Mouse (Mus musculus): Measurements from ENCODE around the gene Kansl1l.

Kansl1l gene

DNA sequence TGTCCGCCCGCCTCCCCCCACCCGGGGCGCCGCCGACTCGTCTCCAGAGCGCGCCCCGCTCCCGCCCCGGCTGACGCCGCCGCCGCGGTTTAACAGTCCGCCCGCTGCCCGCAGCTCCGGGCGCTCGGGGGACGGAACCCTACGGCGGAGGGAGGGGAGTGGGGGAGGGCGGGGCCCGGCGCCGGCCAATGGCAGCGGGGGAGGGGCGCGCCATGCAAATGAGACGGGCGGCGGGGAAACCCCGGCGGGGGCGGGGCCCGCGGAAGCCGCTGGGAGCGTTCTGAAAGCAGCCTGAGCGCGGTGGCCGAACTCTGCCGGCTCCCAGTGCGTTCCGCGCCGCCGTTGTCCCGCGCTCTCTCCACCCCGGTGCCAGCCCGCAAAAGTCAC, at the start of gene Kansl1l:
Gene Kansl1l, minus strand, starts transcription at position 110 of the 387 bp plus-strand sequence.
- DNase-seq (ENCODE audit: low spot score in 2 of 2), result peak; percentile 94 to 98

DNA sequence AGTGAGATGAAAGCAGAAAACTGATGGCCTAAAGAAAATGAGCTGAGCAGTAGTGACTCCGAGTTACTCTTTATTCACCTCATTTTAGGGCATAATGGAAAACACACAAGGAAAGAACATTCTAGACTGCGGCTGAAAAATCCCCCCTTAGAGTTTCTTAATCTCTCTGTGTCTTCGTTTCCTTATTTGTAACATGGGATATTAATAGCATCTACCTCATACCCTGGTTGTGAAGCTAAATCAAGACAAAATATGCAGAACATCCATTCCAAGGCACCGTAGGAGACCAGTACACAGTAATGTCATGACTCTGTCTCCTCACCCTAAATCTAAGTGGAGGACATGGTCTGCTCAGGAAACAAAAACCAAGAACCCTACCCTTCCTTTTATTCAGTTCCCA, 48.3 kb upstream of the Kansl1l start:
- no peak for DNase-seq (ENCODE audit: low spot score in 2 of 2)

DNA sequence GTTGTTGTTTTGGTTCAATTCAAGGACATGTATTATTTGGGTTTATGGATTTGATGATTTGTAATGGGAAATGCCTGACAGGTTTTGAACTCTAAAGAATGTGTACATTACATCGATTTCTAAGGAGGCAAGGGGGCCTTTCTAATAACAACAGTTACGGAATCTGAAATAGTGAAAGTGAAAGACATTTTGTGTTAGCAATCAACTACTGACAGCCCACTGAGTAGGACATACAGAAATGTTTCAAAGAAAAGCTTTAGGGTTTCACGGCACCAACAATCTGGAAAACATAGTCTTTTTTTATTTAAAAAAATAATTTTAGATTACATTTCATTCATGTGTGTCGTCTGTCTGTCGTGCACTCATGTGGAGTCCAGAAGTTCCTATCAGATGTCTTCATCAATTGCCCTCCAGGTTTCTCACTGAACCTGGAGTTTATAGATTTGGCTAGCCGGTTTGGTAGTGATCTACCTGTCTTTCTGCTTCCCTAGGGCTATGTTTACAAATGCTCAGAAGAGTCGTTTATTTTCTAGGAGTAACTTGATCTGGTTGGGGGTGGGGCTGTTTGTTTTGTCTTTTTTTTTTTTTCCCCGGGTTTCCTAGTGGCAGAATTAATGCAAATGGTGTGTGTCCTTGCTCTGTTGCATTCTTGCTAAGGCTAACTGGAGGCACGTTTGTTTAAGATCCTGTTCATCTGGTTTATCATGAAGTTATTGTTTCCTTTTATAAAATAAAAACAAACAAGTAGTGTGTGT, 46.6 kb upstream of the Kansl1l start:
- no peak for DNase-seq (ENCODE audit: low spot score in 2 of 2)

DNA sequence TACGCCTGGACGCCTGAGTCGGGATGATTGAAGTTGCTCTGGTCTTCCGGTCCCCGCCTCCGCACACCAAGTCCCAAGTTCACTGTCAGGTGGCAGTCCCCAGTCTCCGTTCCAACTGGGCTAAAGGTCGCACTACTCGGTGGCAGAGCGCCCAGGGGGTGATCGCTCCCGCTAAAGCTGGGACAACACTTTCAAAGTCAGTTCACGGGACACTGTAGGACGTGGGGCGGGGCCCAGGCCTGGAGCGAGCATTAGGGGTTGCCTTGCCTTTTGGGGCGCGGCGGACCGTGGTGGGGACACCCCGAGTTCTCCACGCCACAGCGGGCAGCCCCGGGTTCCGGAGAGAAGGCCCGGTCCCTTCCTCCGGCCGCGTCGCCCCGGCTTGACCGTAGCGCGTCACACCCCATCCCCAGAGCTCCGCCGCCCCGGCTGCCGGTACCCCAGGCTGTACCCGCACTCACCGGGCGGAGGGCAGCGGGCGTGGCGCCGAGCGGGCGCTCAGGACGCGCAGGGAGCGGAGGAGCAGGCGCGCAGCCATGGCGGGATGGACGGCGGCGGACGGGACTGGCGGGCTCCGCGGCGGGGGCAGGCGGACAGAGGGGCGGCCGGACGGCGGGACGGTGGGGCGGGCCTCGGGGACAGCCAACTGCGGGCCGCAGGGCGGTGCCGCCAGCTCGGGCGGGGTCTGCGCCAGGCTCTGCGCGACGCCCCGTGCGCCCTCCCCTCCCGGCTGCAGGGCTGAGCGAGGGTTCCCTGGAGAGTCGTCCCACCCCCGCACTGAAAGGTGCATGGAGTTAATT, 45.5 kb upstream of the Kansl1l start, which contains the start of gene Acadl:
Gene Acadl, minus strand, starts transcription at position 566 of the 800 bp plus-strand sequence.
- DNase-seq (ENCODE audit: low spot score in 2 of 2), result peak; percentile 50

DNA sequence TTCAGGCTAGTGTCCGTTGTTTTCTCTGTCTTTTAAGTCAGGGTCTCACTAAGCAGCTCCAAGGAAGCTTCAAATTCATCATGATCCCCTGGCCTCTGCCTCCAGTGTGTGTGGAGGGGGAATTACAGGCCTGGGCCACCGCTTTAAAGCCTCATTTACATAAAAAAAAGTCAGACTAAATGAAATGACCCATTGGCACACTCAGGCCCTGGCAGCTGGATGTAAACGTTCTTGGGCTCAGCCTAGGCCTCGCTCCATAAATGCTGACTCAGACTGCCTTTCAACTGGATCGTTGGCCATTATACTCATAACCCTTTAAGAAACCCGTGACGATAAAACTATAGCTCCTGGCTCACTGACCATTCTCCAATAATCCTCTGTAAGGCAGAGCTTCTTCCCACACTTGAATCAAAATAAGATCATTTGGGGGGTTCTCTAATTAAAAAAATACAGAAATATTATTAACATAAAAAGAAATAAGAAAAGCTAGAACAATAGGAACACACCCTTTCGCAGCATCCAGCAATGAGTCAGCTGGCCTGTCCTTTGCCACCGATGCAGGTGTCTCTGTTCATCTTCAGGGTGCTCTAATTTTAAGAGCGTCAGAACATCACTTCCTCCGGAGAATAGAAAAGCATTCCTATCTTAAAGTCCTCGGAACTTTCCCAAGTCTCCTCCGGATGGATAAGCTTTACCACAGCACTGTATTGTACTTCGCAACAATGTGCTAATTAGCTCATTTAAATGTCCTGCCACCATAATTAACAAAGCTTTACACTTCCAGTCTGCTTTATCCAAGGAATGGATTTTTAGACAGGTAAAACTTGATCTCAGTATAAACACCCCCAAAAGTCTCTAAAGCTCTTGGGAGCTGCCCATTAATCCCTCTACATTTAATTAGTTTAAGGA, 44.7 kb upstream of the Kansl1l start:
- no peak for DNase-seq (ENCODE audit: low spot score in 2 of 2)

DNA sequence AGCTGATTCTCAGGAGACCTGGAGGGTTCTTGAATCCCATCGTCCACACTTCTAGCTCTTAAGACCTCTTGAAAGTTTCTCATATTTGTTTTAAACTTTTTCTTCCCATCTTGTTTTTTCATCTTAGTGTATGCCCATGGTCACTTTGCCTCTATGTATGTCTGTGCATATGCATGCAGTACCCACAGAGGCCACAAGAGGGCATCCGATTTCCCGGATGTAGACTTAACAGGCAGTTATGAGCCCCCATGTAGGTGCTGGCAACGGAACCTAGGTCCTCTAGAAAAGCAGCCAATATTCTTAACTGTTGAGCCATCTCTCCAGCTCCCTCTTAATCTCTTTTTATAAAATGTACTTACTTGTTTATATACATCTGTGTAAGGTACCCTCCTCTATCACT, 30.1 kb upstream of the Kansl1l start:
- DNase-seq (ENCODE audit: low spot score in 2 of 2), result peak in 1 of 2 experiments; percentile 41

DNA sequence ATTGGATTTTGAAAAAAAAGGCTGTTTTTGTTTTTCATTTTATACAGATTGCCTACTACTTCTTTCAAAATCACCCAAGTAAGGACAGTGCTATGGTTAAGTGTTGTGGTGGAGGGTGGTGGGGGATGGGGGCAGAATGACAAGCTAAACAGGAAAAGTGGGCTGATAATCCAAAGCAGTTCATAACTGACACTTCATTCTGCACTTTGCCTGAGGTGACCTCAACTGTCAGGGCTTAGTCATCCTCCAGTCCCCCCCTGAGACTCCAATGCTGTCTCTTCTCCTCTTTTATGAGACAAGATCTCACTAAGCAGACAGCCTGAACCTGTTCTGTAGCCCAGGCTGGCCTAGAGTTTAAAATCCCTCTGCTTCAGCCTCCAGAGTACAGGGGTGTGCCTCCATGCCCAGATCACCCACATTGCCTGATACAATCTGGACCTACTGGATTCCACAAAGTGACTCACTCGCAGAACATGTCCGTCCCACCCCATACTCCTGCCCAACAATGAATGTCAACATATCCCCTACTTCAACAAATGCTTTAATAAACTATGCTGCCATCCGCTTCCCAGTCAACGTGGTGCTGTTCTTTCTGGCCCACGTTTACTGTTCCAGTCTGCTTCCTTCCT, 28.4 kb upstream of the Kansl1l start:
- no peak for DNase-seq (ENCODE audit: low spot score in 2 of 2)

DNA sequence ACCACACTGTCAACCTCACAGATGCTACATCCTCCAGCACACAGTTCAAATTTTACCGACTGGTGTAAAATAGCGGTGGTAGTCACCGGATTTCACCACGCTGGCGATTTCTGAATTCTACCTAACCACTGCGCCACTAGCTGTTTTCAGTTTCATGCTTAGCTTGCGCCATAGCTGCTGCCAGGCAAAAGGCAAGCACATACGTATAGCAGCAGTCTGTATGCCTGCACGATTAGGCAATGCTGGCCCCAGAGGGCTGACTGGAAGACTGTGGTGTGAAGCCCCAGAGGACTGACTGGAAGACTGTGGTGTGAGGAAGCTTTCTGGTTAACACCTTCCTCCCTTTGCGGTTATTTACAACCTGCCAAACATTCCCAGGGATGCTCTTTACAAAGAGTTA, 24.6 kb upstream of the Kansl1l start:
- no peak for DNase-seq (ENCODE audit: low spot score in 2 of 2)

DNA sequence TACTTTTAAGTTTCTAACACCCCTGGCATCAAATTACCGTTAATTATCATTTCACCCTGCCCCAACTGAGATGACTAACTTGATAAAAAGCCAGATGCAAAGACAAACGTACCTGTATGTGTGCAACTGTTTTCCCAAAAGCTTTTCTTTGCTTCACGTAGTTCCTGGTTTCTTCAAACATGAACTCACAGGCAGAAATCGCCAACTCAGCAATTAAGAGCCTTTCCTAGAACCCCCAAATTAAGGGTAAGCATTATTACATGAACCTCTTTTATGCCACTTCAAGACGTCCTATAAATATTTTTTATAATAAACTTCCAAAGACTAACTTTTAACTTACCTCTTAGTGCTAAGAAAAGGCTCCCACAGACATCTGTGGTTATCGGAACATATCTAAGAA, 24.1 kb upstream of the Kansl1l start:
- DNase-seq (ENCODE audit: low spot score in 2 of 2), result no peak

DNA sequence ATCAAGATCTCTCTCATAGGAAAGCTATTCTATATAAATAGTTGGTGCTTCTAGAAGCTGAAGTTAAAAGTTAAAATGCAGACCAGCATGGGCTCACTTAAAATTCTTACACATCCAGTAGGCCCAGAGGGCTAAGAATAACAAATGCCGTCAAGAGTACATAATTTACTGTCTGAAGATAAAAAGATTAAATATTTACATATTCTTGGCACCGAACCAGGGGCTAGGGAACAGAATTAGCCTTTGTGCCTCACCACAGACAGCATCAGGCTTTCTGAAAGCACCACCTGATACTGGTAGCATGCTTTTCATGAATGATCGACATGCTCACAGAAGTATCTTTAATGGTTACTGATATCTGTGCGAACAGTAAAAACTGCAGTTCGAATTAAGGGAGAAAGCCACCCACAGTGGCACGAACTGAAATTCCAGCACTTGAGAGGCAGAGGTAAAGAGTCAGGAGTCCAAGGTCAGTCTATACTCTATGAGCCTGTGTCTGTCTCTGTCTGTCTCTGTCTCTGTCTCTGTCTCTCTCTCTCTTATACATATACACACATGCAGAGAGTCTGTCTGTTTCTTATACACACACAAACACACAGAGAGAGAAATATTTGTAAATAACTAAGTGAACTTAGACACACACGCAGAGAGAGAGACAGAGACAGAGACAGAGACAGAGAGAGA, 22.5 kb upstream of the Kansl1l start:
- no peak for DNase-seq (ENCODE audit: low spot score in 2 of 2)

DNA sequence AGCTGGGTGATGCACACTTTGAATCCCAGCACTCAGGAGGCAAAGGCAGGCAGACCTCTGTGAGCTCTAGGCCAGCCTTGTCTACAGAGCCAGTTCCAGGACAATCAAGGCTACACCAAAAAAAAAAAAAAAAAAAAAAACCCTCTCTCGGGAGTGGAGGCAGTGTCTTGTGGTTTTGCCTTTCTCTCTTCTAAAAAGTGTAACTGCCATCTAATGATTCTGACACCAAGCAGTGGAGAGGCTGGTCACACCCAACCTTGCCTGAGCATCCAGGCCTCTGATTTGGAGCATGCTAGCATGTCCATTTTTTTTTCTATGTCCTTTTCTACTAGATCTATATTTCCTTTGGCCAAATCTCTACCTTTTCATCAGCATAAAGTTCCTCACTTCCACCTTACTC, 21.8 kb upstream of the Kansl1l start:
- no peak for DNase-seq (ENCODE audit: low spot score in 2 of 2)

DNA sequence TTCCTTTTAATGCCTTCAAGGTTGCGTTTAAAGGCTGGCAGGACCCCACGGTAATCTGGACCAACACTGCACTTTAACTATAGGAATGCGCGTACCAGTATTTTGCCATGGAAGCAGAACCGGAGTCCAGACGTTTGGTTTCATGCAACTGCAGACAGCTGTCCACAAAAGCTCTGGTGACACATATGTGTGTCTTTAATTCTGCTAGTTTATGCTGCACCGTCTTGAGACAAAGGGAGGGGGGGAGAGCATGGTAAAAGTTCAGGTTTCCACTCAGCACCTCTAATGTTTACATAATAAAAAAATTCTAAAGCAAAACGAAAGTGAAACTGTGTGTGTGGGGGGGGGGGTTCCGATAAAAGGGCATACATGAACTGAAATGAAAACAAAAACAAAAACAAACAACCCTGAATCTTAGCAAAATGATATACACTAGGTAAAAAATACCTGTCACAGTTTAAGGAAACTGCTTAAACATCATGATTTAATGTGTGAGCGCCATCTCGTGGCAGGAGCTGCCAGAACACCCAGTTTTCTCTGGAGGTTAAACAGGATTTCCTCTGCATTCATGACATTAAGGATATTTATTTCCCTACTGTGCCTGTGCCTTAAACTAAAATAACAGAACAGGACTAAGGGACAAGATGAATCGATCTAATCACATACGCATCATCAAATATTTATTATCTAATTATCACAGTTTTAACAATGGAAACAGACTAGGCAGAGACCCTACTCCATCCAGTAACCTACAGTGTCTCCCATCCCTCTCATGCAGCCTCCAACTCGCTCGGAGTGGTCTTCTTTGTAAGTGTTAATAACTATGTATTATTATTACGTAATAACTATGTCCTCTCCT, 21.1 kb upstream of the Kansl1l start:
- DNase-seq (ENCODE audit: low spot score in 2 of 2), result peak; percentile 64 to 88

DNA sequence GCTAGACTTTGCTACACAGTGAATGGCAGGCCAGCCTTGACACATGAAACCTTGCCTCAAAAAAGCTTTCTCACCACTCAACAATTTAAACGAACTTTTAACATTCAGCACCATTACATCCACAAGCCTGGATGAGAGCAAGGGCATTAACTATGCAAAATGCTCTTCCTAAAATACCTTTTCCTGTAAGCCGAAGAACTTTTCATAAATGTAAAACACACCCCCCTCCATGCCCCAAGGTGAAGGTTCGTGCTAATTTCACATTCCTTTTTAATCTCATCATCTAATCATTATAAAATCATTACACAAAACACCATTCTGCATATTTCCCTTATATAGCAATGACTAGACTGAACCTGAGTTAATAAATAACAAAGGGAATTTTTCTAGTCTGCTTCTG, 19.8 kb upstream of the Kansl1l start:
- no peak for DNase-seq (ENCODE audit: low spot score in 2 of 2)

DNA sequence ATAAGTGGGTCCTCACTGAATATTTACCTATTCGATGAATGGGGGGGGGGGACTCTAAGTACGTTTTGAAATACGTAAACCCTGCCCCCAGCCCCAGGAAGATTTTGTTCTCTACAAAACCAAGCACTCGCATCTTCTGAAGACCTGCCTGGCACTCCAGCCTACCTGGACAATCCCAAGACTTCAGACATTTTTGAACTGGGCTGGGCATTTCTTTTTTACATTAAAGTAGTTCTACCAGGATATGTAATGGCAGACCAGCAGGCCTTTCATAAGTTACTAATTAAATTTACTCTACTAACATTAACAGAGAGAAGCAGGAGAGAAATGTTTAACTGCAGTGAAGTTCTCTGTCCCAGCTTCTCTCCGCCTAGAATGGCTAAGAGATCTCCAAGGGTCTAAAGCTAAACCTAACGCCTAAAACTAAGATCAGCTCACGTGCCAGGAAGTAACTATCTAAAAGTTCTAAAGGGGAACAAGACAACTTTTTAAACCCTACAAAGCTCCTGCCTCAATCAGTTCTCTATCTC, 15.3 kb upstream of the Kansl1l start:
- no peak for DNase-seq (ENCODE audit: low spot score in 2 of 2)

DNA sequence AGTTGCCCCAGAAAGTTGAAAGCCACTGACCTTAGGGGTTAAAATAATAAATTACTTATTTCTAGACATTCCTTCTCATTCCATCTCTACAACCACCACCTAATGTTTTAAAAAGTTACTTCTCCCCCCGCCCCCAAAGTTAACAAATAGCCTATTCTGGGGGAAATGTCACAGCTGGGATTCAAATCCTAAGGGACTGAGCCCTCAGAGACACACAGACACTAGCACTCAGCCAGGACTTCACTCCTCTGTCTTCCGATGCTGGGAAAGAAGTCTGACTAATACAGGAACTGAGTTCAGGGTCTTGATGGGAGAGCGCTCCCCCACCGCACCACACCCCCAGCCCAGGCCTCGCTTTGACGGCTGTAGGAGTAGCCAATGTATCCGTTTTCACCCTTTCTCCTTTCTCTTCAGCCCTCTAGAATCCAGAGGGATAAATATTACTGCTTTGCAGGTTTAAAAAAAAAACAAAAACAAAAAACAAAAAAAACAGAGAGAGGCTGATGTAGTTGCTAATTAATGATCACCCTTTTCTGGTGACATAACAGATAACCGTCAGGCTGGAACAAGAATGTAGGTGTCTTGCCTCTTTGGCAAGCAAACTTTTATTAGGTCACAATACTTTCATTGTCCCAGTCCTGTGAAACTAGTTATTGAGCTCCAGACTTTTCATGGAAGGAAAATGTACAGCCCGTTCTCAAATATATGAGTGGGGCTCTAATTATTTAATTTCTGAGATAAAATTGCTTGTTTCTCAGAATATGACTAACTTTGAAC, 14.7 kb upstream of the Kansl1l start:
- no peak for DNase-seq (ENCODE audit: low spot score in 2 of 2)

DNA sequence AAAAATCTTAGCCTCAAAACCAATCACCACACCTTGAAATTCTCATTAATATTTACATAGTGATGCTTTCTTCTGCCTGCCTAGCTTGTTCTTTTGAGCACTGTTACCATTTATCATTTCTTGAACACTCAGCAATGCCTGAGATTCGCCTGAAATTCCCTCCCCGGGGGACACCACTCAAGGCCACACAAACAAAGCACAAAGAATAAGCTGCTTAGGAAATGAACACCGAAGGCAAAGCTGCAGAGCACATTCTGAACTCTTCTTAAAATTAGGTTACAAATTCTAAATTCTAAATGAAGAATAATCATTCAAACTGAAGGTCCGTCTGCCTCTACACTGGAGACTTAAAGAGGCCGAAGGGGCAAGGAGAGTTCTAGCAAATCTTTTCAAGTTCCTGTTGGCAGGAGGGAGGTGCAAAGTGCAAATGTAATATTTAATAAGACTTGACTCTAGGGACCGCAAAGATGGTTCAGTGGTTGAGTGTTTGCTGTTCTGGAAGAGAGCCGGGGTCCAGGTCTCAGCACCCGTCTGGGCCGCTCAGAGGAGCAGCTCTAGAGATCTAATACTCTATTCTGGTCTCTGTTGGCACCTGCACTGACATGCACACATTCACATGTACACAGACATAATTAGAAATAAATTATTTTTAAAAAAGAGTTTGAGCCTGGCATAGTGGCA, 12.2 kb upstream of the Kansl1l start:
- no peak for DNase-seq (ENCODE audit: low spot score in 2 of 2)

DNA sequence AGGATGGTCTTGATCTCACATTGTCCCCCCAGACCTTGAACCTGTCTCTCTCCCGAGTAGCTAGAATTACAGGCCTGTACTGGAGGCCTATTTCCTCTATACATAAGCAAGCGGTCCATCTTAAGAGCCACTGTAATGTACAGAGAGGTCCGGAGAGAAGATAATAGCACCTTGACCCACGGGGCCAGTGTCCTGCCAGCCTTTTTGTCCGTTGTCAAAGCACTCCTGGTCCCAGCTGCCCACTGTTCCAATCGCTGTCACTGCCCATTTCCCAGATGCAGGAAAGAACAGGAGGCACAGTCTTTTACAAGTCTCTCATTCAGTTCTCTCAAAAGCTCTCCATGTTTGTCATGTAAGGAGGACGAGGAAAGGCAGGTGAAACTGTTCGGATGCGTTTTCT, 4.6 kb upstream of the Kansl1l start:
- no peak for DNase-seq (ENCODE audit: low spot score in 2 of 2)

DNA sequence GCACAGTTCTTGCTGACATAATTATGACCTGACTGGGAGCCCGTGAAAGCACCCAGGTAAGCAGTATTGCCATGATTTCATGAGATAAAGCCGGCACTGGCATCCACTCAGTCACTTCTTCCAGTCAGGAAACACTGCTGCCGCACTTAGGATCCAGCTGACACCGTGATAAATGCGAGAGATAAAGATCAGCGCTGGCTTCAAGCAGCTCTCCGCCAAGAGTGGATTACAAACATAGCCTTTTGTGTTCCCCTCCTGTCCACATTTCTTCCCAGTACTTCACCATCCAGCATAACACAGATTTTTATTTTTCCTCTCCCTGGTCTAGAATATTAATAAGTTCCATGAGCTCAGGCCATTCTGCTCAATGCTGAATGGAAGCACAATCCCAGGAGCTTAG, 2.9 kb upstream of the Kansl1l start:
- DNase-seq (ENCODE audit: low spot score in 2 of 2), result no peak
